ENCODE assay signal across 8 mouse cellular contexts in the genomic region with DNA sequence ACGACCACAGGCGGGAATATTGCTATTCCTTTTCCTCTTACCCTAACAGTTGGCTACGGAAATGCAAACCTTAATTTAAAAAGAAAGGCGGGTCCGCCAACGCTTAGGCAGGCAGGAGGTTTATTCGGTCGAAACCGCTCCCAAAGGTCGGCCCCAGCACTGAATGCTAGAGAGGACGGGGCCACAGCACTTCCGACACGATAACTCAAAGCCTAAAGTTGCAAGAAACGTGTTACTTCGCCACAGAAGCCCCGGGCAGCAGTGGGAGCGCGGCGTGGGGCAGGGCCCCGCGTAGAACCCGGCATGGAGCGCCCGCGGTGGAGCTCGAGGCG. TPM values are rescaled to one million over a fixed set of nuclear protein-coding genes. Genes with fewer than 3 reads are reported as not detected.
DNase-seq lines count a peak whose midpoint lies in the region; ATAC-seq and TF ChIP-seq lines count a peak whose summit lies in the region.
"Had no signal": no experiment of that assay in that cellular context is flagged by ENCODE, and none has a peak within 500 bp of the region (broad histone marks: within the 10 kb centered on the region; RNA-seq: fewer than 3 reads in every experiment).

No protein-coding gene starts in this region.

- no peak for TF ChIP-seq POLR2A in testis, adult 2 months (IDR thresholded peaks at IDR 0.05; ENCODE audit: control insufficient read depth, low read depth, low read length)
- TF ChIP-seq POLR2A in limb, embryonic 14.5 days (IDR thresholded peaks at IDR 0.05; ENCODE audit: borderline replicate concordance, extremely low read depth, insufficient read depth, insufficient read length): no peak

- no peaks in the 10 kb centered on the region for H3K27me3 ChIP-seq in testis, adult 2 months (ENCODE audit: control insufficient read depth, insufficient read depth, low read length)
- H3K27me3 ChIP-seq in limb, embryonic 14.5 days (ENCODE audit: control insufficient read depth, insufficient read depth, low read length): no peaks in the 10 kb centered on the region
- no peaks in the 10 kb centered on the region for H3K27me3 ChIP-seq in splenic B cell, adult 2 months (ENCODE audit: control insufficient read depth, insufficient read depth, low read length, poor library complexity, severe bottlenecking)

- H3K4me2 ChIP-seq in limb, embryonic 14.5 days (replicated peaks; ENCODE audit: low read depth, low read length, severe bottlenecking): peak overlapping the region; percentile 65

- 0 out of 2 replicates have a peak, but pooled peaks cover 1% of the 10 kb centered on the region for H3K36me3 ChIP-seq in testis, adult 2 months (ENCODE audit: control insufficient read depth, insufficient read depth, low read length)
- H3K36me3 ChIP-seq in limb, embryonic 14.5 days (ENCODE audit: control insufficient read depth, insufficient read depth, low read length): peaks cover 27% of the 10 kb centered on the region
- H3K36me3 ChIP-seq in splenic B cell, adult 2 months (ENCODE audit: control insufficient read depth, insufficient read depth, low read length, poor library complexity, severe bottlenecking): peaks cover 17% of the 10 kb centered on the region

- H3K9ac ChIP-seq in limb, embryonic 14.5 days (ENCODE audit: low read depth, low read length, severe bottlenecking): peak overlapping the region; percentile 95

- 0 out of 2 replicates have a peak, but pooled peaks have one; percentile 5 for ATAC-seq in erythroid progenitor cell, adult 5-6 weeks (replicated peaks; ENCODE audit: low FRiP score, poor library complexity, severe bottlenecking)
- no peak for ATAC-seq in limb, embryonic 14.5 days (ENCODE audit: low FRiP score, low read depth)

- peak overlapping the region; percentile 98 for H3K4me3 ChIP-seq in testis, adult 2 months (ENCODE audit: control insufficient read depth, low read depth, low read length)
- peak overlapping the region; percentile 94 for H3K4me3 ChIP-seq in limb, embryonic 14.5 days (replicated peaks; ENCODE audit: low read length)

- H3K9me3 ChIP-seq in limb, embryonic 14.5 days (ENCODE audit: control insufficient read depth, low read length): no peaks in the 10 kb centered on the region

- DNase-seq in testis, postnatal 14 days (ENCODE audit: low spot score): no peak
- no peak for DNase-seq in limb, embryonic 14.5 days (ENCODE audit: low spot score)
- DNase-seq in splenic B cell, adult 2 months (ENCODE audit: low read depth, low spot score): peak; percentile 45
- no peak for DNase-seq in cerebellum, postnatal 36 days
- no peak for DNase-seq in frontal cortex, postnatal 14 days (ENCODE audit: low spot score in 2 of 2)

- TF ChIP-seq CTCF in testis, adult 2 months (IDR thresholded peaks at IDR 0.05; ENCODE audit: control insufficient read depth, insufficient read depth, insufficient replicate concordance, low read depth, low read length): no peak

- peak overlapping the region; percentile 98 for H3K27ac ChIP-seq in testis, adult 2 months (ENCODE audit: control insufficient read depth, insufficient read depth, low read depth, low read length)
- H3K27ac ChIP-seq in limb, embryonic 14.5 days (replicated peaks; ENCODE audit: low read depth, low read length): peak overlapping the region; percentile 85

- under 1% methylated on average over 22 of the region's 27 CpGs for WGBS in limb, embryonic 14.5 days

- peaks cover 7% of the 10 kb centered on the region for H3K4me1 ChIP-seq in testis, adult 2 months (ENCODE audit: control insufficient read depth, insufficient read depth, low read length)
- H3K4me1 ChIP-seq in limb, embryonic 14.5 days (ENCODE audit: control insufficient read depth, insufficient read depth, low read length): peaks cover 14% of the 10 kb centered on the region

RNA-seq across cellular contexts. Expression of gene U2af1, which starts 0.6 kb away (rescaled TPM):
- 33.2 and 39.6 TPM in 2 replicates for polyA plus RNA-seq in testis, adult 2 months (2012; rRNA removed)
- total RNA-seq in erythroid progenitor cell, adult 5-6 weeks (2015; ENCODE audit: low replicate concordance): 42.5 and 54.9 TPM in 2 replicates
- 122 and 151 TPM in 2 replicates for total RNA-seq in erythroid progenitor cell, adult 5-6 weeks (2017; ENCODE audit: low replicate concordance)
- 248 and 345 TPM in 2 replicates for polyA plus RNA-seq in limb, embryonic 14.5 days (2012; rRNA removed)
- 151 and 167 TPM in 2 replicates for polyA plus RNA-seq in limb, embryonic 14.5 days (2014; fragmentation: Nextera tagmentation; extraction: Ambion mirVana)

RNA-seq across cellular contexts. Expression of gene Cryaa, which starts 19.5 kb away (rescaled TPM):
- not detected in 2 replicates for polyA plus RNA-seq in testis, adult 2 months (2012; rRNA removed)
- not detected in 2 replicates for total RNA-seq in erythroid progenitor cell, adult 5-6 weeks (2015; ENCODE audit: low replicate concordance)
- total RNA-seq in erythroid progenitor cell, adult 5-6 weeks (2017; ENCODE audit: low replicate concordance): not detected in 2 replicates
- 0.05 and 0.06 TPM in 2 replicates for polyA plus RNA-seq in limb, embryonic 14.5 days (2012; rRNA removed)
- polyA plus RNA-seq in limb, embryonic 14.5 days (2014; fragmentation: Nextera tagmentation; extraction: Ambion mirVana): 0.26 TPM in 1 of 2 replicates, not detected in the other
- total RNA-seq: hematopoietic stem cell, adult 5-6 weeks had no signal

RNA-seq across cellular contexts. Expression of gene Cbs, which starts 21.1 kb away (rescaled TPM):
- polyA plus RNA-seq in testis, adult 2 months (2012; rRNA removed): 0.58 and 8.2 TPM in 2 replicates
- not detected in 2 replicates for total RNA-seq in erythroid progenitor cell, adult 5-6 weeks (2015; ENCODE audit: low replicate concordance)
- not detected in 2 replicates for total RNA-seq in erythroid progenitor cell, adult 5-6 weeks (2017; ENCODE audit: low replicate concordance)
- polyA plus RNA-seq in limb, embryonic 14.5 days (2012; rRNA removed): 4.7 and 4.8 TPM in 2 replicates
- polyA plus RNA-seq in limb, embryonic 14.5 days (2014; fragmentation: Nextera tagmentation; extraction: Ambion mirVana): 3.9 and 4.6 TPM in 2 replicates
- total RNA-seq: hematopoietic stem cell, adult 5-6 weeks had no signal
